Mouse (Mus musculus) stomach, embryonic 15.5 days (tissue): ENCODE results near the gene Lrrc7. TPM values are rescaled to one million over a fixed set of nuclear protein-coding genes. Genes with fewer than 3 reads are reported as not detected.

Source experiments
- ATAC-seq: fragments of 200-750 bp; cut with Nextera tagmentation; 2 replicates; pipeline ENCODE4 v1.8.0; 2017; ENCODE audit warnings: low read depth, moderate number of reproducible peaks, moderate TSS enrichment; ENCODE audit not compliant: insufficient read depth, low FRiP score
- H3K27ac ChIP-seq: fragments of 300-500 bp; sonication (generic); 2 replicates; pipeline ENCODE4 v1.5.1; 2015; ENCODE audit warnings: mild to moderate bottlenecking, inconsistent platforms
- H3K27me3 ChIP-seq: fragments of 300-500 bp; sonication (generic); replicated peaks from 2 replicates; pipeline ENCODE4 v1.6.1; 2015; ENCODE audit warnings: inconsistent platforms
- H3K36me3 ChIP-seq: fragments of 300-500 bp; sonication (generic); 2 replicates; pipeline ENCODE4 v1.6.1; 2015; ENCODE audit warnings: inconsistent platforms
- H3K4me1 ChIP-seq: fragments of 300-500 bp; sonication (generic); 2 replicates; pipeline ENCODE4 v1.6.1; 2015; ENCODE audit warnings: inconsistent platforms
- H3K4me2 ChIP-seq: fragments of 300-500 bp; sonication (generic); 2 replicates; pipeline ENCODE4 v1.6.1; 2015; ENCODE audit warnings: mild to moderate bottlenecking, inconsistent platforms
- H3K4me3 ChIP-seq: fragments of 300-500 bp; sonication (generic); replicated peaks from 2 replicates; pipeline ENCODE4 v1.5.1; 2015; ENCODE audit warnings: inconsistent platforms
- H3K9ac ChIP-seq: fragments of 300-500 bp; sonication (generic); 2 replicates; pipeline ENCODE4 v1.6.1; 2015; ENCODE audit warnings: inconsistent platforms
- H3K9me3 ChIP-seq: fragments of 300-500 bp; sonication (generic); 2 replicates; pipeline ENCODE4 v1.6.1; 2016; ENCODE audit warnings: inconsistent platforms
- WGBS: fragments of 180-500 bp; shearing (Covaris S2); methylation state at CpG from one replicate; pipeline ENCODE4 v1.1.7; 2015; 5-methylcytosine and 5-hydroxymethylcytosine counted together
- polyA plus RNA-seq: library from polyadenylated mRNA; unstranded; fragments of >200 nt; fragmentation: Nextera tagmentation; extraction: Ambion mirVana; gene quantifications from 2 replicates; pipeline ENCODE4 v1.2.1, GENCODE M21; 2015

Gene Lrrc7
- polyA plus RNA-seq, 1 experiment from 2014 or later = 2.4 TPM

DNA sequence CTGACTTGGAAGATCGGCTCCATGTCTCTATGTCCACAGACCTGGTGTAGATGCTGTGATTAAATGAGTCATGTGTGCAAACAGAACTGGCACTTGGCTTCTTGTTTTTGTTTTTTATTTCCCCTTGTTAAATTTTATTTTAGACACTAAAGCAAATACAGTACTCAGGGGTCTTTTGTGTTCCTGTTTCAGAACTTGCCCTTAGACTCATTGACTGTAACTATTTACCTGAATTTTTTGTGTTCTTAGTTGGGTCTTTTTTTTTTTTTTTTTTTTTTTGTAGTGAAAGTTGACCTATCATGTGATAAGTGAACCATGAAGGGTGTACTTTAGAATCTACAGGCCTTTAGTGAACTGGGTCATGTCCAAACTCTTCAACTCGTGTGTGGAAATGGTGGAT is 521.3 kb downstream of the Lrrc7 start:
- WGBS = 78% methylated on average over 2 of the region's 2 CpGs
- ATAC-seq = no peak
- Histone ChIP-seq H3K9me3 (no peaks in the 10 kb centered on the region), H3K4me1 (no peaks in the 10 kb centered on the region), H3K36me3 (no peaks in the 10 kb centered on the region), H3K9ac (no peak overlapping the region), H3K4me3 (no peak overlapping the region), H3K27me3 (no peaks in the 10 kb centered on the region), H3K27ac (no peak overlapping the region), H3K4me2 (no peak overlapping the region)

GRCm38 (mm10) chr3:158038106-158038505 is 523.9 kb downstream of the Lrrc7 start:
- no peak for ATAC-seq
- Histone ChIP-seq H3K27me3 (no peaks in the 10 kb centered on the region), H3K4me2 (no peak overlapping the region), H3K4me3 (no peak overlapping the region), H3K9ac (no peak overlapping the region), H3K9me3 (no peaks in the 10 kb centered on the region), H3K4me1 (peaks cover 3% of the 10 kb centered on the region; the same call in 1 of the 2 replicates), H3K27ac (no peak overlapping the region), H3K36me3 (no peaks in the 10 kb centered on the region)
- WGBS = 78% methylated on average over 3 of the region's 3 CpGs

DNA sequence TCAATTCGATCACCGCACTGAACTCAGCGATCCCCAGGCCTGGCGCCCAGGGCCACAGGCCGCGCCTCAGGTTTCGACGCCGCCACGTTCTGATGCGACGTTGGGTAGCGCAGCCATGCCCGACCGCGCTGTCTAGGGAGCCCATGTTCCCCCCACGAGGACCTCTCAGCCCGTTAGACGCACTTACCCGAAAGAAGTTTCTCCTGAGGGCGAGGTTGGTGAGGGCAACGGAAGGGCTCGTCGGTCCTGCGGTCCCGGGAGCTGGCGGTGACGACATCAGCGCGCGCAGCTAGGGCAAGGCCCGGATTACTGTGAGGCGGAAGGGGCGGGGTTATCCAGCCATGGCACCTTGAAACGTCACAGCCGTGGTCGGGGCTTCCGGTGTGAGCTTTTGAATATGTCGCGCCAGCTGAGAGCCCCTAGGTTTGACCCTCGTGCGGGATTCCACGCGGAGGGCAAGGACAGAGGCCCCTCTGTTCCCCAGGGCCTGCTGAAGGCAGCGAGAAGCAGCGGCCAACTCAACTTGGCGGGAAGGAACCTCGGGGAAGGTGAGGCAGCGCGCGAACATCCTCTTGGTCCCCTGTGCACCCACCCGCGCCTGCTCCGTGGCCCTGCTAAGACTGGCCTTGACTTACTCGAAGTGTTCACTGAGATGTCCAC is 525.6 kb downstream of the Lrrc7 start, which contains the start of the genes Srsf11 and Lrrc40:
TSS of gene Srsf11 (minus strand) at position 311 of the 660 bp plus-strand sequence.
TSS of gene Lrrc40 (plus strand) at position 334 of the 660 bp plus-strand sequence.
- H3K4me3 ChIP-seq = peak within 1 kb of the TSS; percentile 67
- H3K9ac ChIP-seq = peak within 1 kb of the TSS; percentile 67
- H3K4me1 ChIP-seq = peaks cover 8% of the 10 kb centered on the region; the same call in 1 of the 2 replicates
- peak; percentile 95 for ATAC-seq
- peak within 1 kb of the TSS; percentile 59 for H3K4me2 ChIP-seq
- H3K27me3 ChIP-seq = no peaks in the 10 kb centered on the region
- peak within 1 kb of the TSS; percentile 90 for H3K27ac ChIP-seq
- no peaks in the 10 kb centered on the region for H3K36me3 ChIP-seq
- no peaks in the 10 kb centered on the region for H3K9me3 ChIP-seq
- under 1% methylated on average over 55 of the region's 55 CpGs for WGBS

DNA sequence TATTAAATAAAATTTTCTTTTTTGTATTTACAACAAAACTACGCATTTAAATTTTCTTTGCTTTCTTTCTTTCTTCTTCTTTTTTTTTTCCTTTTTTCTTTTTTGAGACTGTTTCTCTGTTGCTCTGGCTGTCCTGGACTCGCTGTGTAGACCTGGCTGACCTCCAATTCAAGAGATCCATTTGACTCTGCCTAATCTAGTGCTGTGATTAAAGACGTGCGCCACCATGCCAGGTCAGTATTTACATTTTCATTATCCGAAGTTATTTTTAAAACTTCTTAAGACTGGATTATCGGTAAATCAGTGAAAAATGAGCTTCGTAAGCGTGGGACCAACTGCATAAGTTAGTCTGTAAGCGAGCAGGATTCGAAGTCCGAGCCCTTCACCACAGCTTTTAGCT is 526.2 kb downstream of the Lrrc7 start:
- H3K4me3 ChIP-seq = peak overlapping the region; percentile 67
- no peak for ATAC-seq
- H3K4me1 ChIP-seq = peaks cover 8% of the 10 kb centered on the region; the same call in 1 of the 2 replicates
- no peaks in the 10 kb centered on the region for H3K9me3 ChIP-seq
- no peaks in the 10 kb centered on the region for H3K27me3 ChIP-seq
- WGBS = 2% methylated on average over 11 of the region's 11 CpGs
- H3K36me3 ChIP-seq = no peaks in the 10 kb centered on the region
- peak overlapping the region; percentile 67 for H3K9ac ChIP-seq
- H3K27ac ChIP-seq = peak overlapping the region; percentile 90
- peak overlapping the region; percentile 51 for H3K4me2 ChIP-seq
